Mouse (Mus musculus): ENCODE measurements around the gene Fkbp8.

Gene Fkbp8

DNA sequence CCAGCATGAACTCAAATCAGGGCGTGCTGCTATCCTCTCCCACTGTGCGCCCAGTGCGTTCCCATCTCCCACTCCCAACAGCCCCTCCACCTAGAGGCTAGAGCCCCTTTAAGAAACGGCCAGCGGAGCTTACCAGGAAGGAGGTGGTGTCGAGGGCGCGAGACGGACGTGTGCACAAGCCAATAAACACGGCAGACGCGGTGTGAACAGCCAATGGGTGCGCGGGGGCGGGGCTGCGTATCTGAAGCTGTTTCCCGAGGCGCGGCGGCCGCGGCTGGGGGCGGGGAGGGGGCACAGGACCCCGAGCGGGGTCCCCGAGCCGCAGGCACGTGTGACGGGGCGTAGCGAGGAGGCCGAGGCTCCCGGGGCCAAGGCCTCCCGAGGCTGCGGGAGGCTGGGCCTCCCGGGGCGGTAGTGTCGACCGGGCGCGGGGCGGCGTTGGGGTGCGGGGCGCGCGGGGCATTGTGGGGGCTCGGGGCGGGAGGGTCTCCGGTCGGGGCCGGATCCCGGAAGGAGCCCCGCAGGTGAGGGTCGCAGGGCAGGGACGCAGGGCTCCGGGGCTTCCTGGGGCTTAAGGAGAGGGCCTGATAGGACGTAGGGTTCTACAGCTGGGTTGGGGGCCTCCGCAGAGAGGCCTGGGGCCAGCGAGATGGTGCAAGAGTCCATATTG lies at the start of gene Fkbp8, which contains the start of gene Kxd1:
Fkbp8 (plus strand) TSS at position 213 of the 670 bp plus-strand sequence.
Kxd1 (minus strand) TSS at position 445 of the 670 bp plus-strand sequence.
- peak; percentile 98 for DNase-seq (ENCODE audit: low spot score)

- no peak for DNase-seq (ENCODE audit: low spot score)
Measured at GRCm38 (mm10) chr8:70481908-70482307, 45.6 kb upstream of the Fkbp8 start.

- DNase-seq (ENCODE audit: low spot score), result no peak
Measured at GRCm38 (mm10) chr8:70482943-70483342, 44.6 kb upstream of the Fkbp8 start.

DNA sequence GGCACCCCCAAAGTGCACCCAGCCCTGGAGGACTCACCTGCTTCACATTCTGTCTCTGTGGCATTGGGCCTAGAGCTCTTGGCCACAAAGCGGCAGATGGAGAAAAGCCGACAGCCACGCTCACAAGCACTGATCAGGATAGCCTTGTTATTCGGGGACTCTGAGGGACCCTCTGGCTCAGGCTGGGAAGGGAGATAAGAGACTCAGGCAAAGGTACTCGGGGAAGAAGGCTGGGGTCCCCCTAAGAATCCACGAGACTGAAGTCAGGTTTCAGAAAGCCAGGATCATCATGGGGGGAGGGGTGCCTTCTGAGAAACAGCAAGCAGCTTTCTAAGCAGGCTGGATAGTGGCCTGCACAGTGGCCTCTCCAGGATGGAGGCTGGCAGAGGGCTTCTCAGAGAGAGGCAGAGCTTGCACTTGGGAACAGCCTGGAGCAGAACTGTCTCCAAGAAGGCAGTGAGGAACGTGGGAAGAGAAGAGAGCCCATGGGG lies 41.3 kb upstream of the Fkbp8 start:
- DNase-seq (ENCODE audit: low spot score), result no peak

GRCm38 (mm10) chr8:70486941-70487520 lies 40.5 kb upstream of the Fkbp8 start, which contains the start of gene Tmem59l:
Gene Tmem59l, minus strand, starts transcription at chr8:70487358.
- no peak for DNase-seq (ENCODE audit: low spot score)

DNA sequence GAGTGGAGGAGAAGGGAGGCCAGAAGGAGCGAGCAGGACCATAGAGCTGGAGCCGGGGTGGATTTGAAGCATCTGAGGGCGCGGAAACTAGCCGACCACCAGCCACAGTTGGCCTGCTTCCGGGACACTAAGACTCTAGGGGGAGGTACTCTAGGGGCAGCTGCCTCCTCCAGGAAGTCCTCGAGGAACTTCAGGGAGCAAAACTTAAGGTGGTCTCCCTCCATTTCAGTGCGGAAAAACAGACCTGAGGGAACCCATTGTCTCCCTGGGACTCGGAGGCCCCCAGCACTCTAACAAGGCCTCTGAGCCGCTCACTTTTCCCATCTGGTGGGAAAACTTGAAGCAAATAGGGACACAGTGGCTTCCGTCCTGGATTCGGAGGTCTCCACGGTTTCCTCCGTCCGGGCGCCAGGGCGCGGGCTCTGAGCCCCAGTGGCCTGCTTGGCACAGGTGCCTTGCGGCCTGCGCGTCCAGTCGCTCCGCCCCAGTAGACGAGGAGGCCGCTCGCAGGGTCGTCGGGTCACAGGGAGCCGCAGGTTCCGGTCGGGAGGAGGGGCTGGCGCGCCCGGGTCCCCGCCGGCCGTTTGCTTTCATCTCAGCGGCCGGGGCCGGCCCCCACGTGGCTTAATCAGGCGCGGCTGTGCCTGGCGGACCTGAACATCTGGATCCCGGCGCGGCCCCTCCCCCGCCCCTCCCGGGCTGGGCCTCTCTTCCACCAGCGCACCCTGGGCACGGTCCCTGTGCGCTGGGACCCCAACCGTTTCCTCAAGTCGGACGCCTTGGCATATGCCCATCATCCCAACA lies 39.3 kb upstream of the Fkbp8 start:
- no peak for DNase-seq (ENCODE audit: low spot score)

GRCm38 (mm10) chr8:70488931-70489470 lies 38.5 kb upstream of the Fkbp8 start:
- no peak for DNase-seq (ENCODE audit: low spot score)

- no peak for DNase-seq (ENCODE audit: low spot score)
Measured at GRCm38 (mm10) chr8:70489576-70489975, 37.9 kb upstream of the Fkbp8 start.

- no peak for DNase-seq (ENCODE audit: low spot score)
Measured at GRCm38 (mm10) chr8:70490061-70490879, 37.3 kb upstream of the Fkbp8 start.

GRCm38 (mm10) chr8:70490880-70491495 lies 36.5 kb upstream of the Fkbp8 start:
- DNase-seq (ENCODE audit: low spot score), result no peak

- no peak for DNase-seq (ENCODE audit: low spot score)
Measured at GRCm38 (mm10) chr8:70492664-70493640, 34.6 kb upstream of the Fkbp8 start, which contains the start of gene Crlf1. Gene Crlf1, plus strand, starts transcription at chr8:70493158.

DNA sequence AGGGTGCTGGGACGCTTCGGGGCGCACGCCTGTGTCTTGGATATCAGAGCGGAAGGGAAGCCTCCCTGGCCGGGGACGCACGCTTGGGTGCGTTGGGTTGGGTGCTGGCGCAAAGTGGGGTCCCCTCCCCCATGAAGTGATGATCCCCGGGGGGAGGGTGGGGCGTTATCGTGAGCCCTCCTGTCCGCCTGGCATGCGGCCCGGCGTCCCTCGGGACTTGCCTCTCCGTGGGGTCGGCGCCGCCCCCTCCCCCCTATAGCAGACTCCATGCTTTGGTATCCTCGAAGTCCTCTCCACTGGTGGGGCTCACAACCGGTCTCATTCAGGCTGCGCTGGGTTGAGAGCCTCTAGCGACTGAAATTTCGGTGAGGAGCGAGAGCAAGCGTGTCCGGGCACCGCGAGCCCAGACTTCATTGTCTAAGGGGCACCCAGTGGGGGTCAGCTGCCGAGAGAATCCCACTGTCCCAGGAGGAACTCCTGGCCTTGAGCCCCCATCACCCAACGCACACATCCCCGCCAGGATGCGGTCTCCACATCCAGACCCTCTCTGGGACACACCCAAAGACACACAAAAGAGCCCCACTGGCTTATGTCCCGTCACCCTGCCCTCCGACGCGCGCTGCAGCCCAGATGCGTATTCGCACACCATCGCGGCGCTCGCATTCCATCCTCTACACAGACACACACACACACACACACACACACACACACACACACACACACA lies 33.7 kb upstream of the Fkbp8 start:
- no peak for DNase-seq (ENCODE audit: low spot score)

GRCm38 (mm10) chr8:70494416-70494945 lies 33.0 kb upstream of the Fkbp8 start:
- DNase-seq (ENCODE audit: low spot score), result no peak

DNA sequence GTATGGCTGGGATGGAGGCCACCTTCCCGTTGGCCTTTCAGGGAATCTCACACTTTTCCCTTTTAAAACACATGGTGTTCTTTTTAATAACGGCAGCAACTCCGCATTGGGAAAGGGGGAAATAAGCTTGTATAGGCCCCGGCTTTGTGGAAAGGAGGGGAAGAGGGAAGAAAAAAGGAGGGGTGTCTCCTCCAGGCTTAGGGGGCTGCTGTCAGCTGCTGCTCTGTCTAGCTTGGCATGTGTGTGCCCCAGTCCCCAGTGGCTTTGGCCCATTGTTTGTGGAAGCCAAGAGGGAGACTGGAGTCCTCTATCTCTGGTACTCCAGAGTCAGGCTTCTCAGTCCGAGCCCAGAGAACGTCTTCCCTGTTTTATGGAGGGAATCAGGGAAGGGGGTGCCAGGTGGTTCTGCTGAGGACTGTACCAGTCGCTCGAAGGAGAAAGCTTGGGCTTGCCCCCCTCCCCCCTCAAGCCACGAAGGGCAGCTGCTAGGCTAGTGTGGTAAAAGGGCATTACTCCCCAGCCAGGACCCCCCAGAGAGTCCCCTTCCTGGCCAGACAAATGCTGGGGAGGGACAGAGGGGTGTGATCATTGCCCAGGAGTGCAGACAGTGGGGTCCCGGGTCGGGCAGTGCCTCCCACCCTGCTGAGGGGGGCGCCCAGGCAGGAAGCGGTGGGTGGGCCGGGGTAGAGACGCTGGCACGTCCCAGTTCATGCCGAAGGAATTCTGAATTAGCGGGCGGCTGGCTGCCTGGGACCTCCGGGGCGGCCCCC lies 32.3 kb upstream of the Fkbp8 start:
- no peak for DNase-seq (ENCODE audit: low spot score)

GRCm38 (mm10) chr8:70495771-70496062 lies 31.8 kb upstream of the Fkbp8 start:
- no peak for DNase-seq (ENCODE audit: low spot score)

- no peak for DNase-seq (ENCODE audit: low spot score)
Measured at GRCm38 (mm10) chr8:70500386-70501301, 26.9 kb upstream of the Fkbp8 start.
